Mouse (Mus musculus): ENCODE results near the gene Suz12. TPM values are rescaled to one million over a fixed set of nuclear protein-coding genes. Genes with fewer than 3 reads are reported as not detected.
A peak's percentile ranks its signal among the peaks of the same experiment; 100 is the strongest.
"Not testable (repeated sequence)": the region's sequence is repeated elsewhere in the genome, so short reads cannot be mapped to it uniquely, and the experiment has no call there.

Gene Suz12
- polyA plus RNA-seq, 1 experiment from 2014 or later, result 24.5 TPM

GRCm38 (mm10) chr11:79994271-79994988, 1.5 kb downstream of the Suz12 start:
- H3K9ac ChIP-seq, result peak overlapping the region; percentile 90
- peak overlapping the region; percentile 68 for H3K4me2 ChIP-seq (replicated peaks)
- no peak for ATAC-seq (ENCODE audit: low FRiP score, low read depth)
- no peaks in the 10 kb centered on the region for H3K27me3 ChIP-seq
- peak overlapping the region; percentile 70 for H3K4me3 ChIP-seq
- H3K36me3 ChIP-seq, result peaks cover 21% of the 10 kb centered on the region
- H3K27ac ChIP-seq, result no peak overlapping the region
- H3K4me1 ChIP-seq, result 0 out of 2 replicates have a peak, but pooled peaks cover 3% of the 10 kb centered on the region
- no peaks in the 10 kb centered on the region for H3K9me3 ChIP-seq
- 6% methylated on average over 7 of the region's 7 CpGs for WGBS

DNA sequence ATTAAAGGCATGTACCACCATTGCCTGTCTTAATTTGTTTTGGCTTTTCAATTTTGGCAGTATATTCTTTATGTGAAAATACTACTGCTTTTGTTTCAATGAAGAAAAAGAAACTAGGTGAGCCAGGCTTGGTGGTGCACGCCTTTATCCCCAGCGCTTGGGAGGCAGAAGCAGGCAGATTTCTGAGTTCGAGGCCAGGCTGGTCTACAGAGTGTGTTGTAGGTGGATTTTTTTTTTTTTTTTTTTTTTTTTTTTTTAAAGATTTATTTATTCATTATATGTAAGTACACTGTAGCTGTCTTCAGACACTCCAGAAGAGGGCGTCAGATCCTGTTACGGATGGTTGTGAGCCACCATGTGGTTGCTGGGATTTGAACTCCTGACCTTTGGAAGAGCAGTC, 23.6 kb downstream of the Suz12 start:
- peaks cover 78% of the 10 kb centered on the region for H3K36me3 ChIP-seq
- H3K4me1 ChIP-seq; H3K4me2 ChIP-seq (replicated peaks); ATAC-seq (ENCODE audit: low FRiP score, low read depth); H3K27ac ChIP-seq; H3K9ac ChIP-seq; H3K27me3 ChIP-seq; H3K4me3 ChIP-seq; H3K9me3 ChIP-seq: not testable (repeated sequence)
- over 99% methylated on average over 4 of the region's 5 CpGs for WGBS

DNA sequence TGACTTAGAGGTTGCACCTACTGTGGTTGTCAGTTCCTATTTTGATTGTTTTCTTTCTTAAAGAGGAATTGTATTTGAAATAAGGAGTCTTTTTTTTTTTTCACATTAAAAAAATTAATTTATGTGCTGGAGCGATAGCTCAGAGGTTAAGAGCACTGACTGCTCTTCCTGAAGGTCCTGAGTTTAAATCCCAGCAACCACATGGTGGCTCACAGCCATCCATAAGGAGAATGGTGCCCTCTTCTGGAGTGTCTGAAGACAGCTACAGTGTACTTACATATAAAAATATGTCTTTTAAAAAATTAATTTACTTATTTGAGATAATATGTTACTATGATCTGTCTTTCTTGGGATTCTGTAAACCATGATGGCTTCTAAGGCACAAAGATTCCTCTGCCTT, 26.9 kb downstream of the Suz12 start:
- Histone ChIP-seq H3K27ac (no peak overlapping the region), H3K36me3 (peaks cover 77% of the 10 kb centered on the region), H3K27me3 (no peaks in the 10 kb centered on the region), H3K4me3 (no peak overlapping the region), H3K9ac (no peak overlapping the region), H3K9me3 (no peaks in the 10 kb centered on the region), H3K4me1 (no peaks in the 10 kb centered on the region), H3K4me2 (replicated peaks) (no peak overlapping the region)
- WGBS, result 93% methylated on average over 1 of the region's 1 CpGs
- no peak for ATAC-seq (ENCODE audit: low FRiP score, low read depth)

DNA sequence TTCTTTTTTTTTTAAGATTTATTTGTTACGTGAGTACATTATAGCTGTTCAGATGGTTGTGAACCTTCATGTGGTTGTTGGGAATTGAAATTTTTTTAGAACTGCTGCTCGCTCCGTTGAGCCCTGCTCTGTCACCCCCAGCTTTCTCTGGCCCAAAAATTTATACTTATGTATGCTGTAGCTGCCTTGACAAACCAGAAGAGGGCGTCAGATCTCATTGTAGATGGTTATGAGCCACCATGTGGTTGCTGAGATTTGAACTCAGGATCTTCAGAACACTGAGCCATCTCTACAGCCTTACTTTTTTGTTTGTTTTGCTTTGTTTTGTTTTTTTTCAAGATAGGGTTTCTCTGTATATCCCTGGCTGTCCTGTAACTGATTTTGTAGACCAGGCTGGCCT, 28.4 kb downstream of the Suz12 start:
- Histone ChIP-seq H3K4me1 (no peaks in the 10 kb centered on the region), H3K4me3 (no peak overlapping the region), H3K27ac (no peak overlapping the region), H3K4me2 (replicated peaks) (no peak overlapping the region), H3K9me3 (no peaks in the 10 kb centered on the region), H3K9ac (no peak overlapping the region), H3K36me3 (peaks cover 77% of the 10 kb centered on the region), H3K27me3 (no peaks in the 10 kb centered on the region)
- no peak for ATAC-seq (ENCODE audit: low FRiP score, low read depth)
- WGBS, result 93% methylated on average over 4 of the region's 4 CpGs

DNA sequence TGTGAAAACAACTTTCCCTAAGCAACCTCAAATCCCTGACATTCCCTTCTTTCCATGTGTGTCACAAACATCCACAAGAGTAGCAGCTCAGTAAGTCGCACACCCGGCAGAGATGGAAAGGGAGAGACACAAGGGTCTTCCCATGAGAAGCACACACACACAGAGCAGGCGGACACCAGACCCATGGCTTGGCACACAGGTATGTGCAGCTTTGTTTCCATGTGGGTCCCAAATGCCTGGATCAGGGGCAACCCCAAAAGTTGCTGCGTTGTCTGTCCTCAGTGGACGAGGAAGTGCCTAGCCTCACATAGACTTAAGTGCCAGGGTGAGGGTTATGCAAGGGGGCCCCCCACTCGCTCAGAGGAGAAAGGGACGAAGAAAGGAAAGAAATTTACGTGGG, 44.6 kb downstream of the Suz12 start:
- Histone ChIP-seq H3K27me3 (no peaks in the 10 kb centered on the region), H3K4me2 (replicated peaks) (no peak overlapping the region), H3K9ac (no peak overlapping the region), H3K36me3 (peaks cover 25% of the 10 kb centered on the region), H3K4me1 (no peaks in the 10 kb centered on the region), H3K4me3 (no peak overlapping the region), H3K9me3 (no peaks in the 10 kb centered on the region), H3K27ac (no peak overlapping the region)
- ATAC-seq (ENCODE audit: low FRiP score, low read depth), result no peak
- WGBS, result 66% methylated on average over 8 of the region's 8 CpGs

GRCm38 (mm10) chr11:80042615-80043418, 49.9 kb downstream of the Suz12 start:
- 57% methylated on average over 10 of the region's 10 CpGs for WGBS
- Histone ChIP-seq H3K9ac (no peak overlapping the region), H3K27ac (no peak overlapping the region), H3K4me2 (replicated peaks) (no peak overlapping the region), H3K27me3 (no peaks in the 10 kb centered on the region), H3K4me1 (no peaks in the 10 kb centered on the region), H3K36me3 (peaks cover 16% of the 10 kb centered on the region), H3K4me3 (no peak overlapping the region), H3K9me3 (no peaks in the 10 kb centered on the region)
- ATAC-seq (ENCODE audit: low FRiP score, low read depth), result no peak

DNA sequence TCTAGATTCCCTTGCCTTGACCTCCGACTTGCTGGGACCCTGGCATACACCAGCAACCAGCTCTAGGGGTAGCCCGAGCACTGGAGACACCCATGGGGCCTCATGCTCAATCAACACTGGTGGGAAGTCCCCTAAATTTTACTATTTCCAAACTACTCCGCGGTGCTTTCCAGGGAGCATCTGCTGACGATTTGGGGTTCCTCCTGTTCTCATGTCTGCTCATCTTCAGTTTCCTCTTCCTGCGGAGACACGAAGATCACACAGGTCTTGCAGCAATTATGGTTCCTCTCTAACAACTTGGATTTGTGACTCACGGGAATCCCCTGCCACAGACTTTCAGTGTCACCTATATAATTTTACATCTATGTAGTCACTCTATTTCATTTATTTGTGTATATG, 50.5 kb downstream of the Suz12 start:
- ATAC-seq (ENCODE audit: low FRiP score, low read depth), result no peak
- H3K9ac ChIP-seq, result no peak overlapping the region
- H3K4me2 ChIP-seq (replicated peaks), result no peak overlapping the region
- no peaks in the 10 kb centered on the region for H3K4me1 ChIP-seq
- H3K4me3 ChIP-seq, result no peak overlapping the region
- 86% methylated on average over 8 of the region's 8 CpGs for WGBS
- H3K9me3 ChIP-seq, result no peaks in the 10 kb centered on the region
- no peak overlapping the region for H3K27ac ChIP-seq
- H3K27me3 ChIP-seq, result no peaks in the 10 kb centered on the region
- H3K36me3 ChIP-seq, result peaks cover 21% of the 10 kb centered on the region

DNA sequence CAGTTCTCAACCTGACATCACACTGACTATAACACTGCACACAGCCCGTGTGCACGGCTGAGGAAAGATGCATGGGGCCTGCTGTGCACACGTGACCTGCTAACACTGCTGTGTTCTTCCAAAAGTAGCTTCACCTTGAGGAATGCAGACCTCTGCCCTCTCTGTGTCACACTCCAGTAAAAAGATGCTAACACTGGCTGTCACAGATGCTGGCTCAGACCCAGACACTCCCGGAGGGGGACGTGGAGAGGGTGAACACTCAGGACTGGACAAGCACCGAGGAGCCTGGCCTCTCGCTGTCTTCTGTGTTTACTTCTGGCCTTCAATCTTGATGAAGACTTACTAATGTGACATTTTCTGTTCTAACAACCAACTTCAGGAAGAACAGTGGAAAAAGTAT, 54.0 kb downstream of the Suz12 start:
- H3K9me3 ChIP-seq, result no peaks in the 10 kb centered on the region
- 89% methylated on average over 7 of the region's 7 CpGs for WGBS
- ATAC-seq (ENCODE audit: low FRiP score, low read depth), result no peak
- H3K4me1 ChIP-seq, result peaks cover 12% of the 10 kb centered on the region
- no peaks in the 10 kb centered on the region for H3K27me3 ChIP-seq
- H3K4me3 ChIP-seq, result no peak overlapping the region
- no peak overlapping the region for H3K27ac ChIP-seq
- no peak overlapping the region for H3K9ac ChIP-seq
- peaks cover 37% of the 10 kb centered on the region for H3K36me3 ChIP-seq
- no peak overlapping the region for H3K4me2 ChIP-seq (replicated peaks)

DNA sequence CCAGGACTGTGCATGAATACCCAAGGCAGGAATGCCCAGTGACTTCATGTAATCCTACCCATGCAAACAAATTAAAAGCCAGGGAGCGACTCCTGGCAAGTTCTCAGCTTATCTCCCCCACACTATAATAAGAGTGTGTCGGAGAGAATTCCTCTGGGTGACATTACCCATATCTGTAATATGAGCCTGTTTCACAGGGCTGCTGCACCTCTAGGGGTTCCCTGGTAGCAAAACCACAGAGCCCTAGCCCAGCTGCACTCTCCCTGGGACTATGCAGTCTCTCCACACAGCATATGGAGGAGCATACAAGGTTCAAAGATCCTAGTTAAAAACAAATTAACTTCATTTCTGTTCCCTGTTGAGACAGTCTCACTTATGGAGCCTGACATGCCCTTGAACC, 57.2 kb downstream of the Suz12 start:
- WGBS, result 23% methylated on average over 2 of the region's 2 CpGs

DNA sequence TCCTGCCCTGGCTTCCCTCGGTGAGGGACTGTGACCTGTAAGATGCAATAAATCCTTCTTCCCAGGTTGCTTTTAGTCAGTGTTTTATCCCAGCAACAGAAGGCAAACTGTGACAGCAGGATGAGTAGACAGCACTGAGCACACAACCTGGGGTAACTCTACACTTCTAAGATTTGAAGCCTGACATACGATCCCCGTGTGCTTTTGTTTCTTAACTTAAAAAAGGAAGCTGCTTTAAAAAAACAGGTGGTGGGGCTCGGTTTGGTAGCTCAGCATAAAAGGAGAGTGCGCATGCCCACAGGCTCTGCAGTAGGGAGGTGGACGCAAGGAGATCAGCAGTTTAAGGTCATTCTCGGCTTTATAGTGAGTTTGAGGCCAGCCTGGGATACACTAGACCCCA, 59.5 kb downstream of the Suz12 start:
- H3K9me3 ChIP-seq, result no peaks in the 10 kb centered on the region
- no peaks in the 10 kb centered on the region for H3K27me3 ChIP-seq
- H3K9ac ChIP-seq, result no peak overlapping the region
- H3K4me2 ChIP-seq (replicated peaks), result no peak overlapping the region
- H3K36me3 ChIP-seq, result peaks cover 62% of the 10 kb centered on the region
- H3K27ac ChIP-seq, result no peak overlapping the region
- ATAC-seq (ENCODE audit: low FRiP score, low read depth), result no peak
- peaks cover 12% of the 10 kb centered on the region for H3K4me1 ChIP-seq
- H3K4me3 ChIP-seq, result no peak overlapping the region
- WGBS, result 60% methylated on average over 7 of the region's 7 CpGs

More for the DNA sequence above, 57.2 kb downstream of the Suz12 start:
- H3K4me1 ChIP-seq, result peaks cover 12% of the 10 kb centered on the region
- H3K4me3 ChIP-seq, result no peak overlapping the region
- H3K27me3 ChIP-seq, result no peaks in the 10 kb centered on the region
- no peak overlapping the region for H3K4me2 ChIP-seq (replicated peaks)
- H3K9ac ChIP-seq, result no peak overlapping the region
- no peak overlapping the region for H3K27ac ChIP-seq
- ATAC-seq (ENCODE audit: low FRiP score, low read depth), result no peak; the same call in 1 of the 2 replicates
- H3K36me3 ChIP-seq, result peaks cover 52% of the 10 kb centered on the region
- H3K9me3 ChIP-seq, result no peaks in the 10 kb centered on the region

DNA sequence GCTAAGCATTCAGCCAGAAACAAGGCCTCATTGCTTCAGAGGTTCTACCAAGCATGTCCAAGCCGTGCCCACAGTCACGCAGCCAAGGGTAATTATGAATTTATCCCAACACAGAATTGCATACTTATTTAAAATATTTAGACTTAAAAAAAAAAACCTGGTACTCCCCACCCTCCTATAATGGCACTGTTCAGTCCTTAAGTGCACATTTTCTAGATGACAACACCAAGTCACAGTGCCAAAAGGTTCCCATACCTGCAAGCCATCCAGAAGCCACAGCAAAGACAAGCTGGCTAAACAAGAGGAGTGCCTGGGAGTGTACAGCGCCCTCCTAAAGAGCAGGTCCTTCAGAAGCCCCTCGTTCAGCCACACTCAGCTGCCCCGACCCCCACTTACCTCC, 60.3 kb downstream of the Suz12 start:
- 90% methylated on average over 5 of the region's 5 CpGs for WGBS
- no peaks in the 10 kb centered on the region for H3K9me3 ChIP-seq
- H3K36me3 ChIP-seq, result peaks cover 63% of the 10 kb centered on the region
- no peak overlapping the region for H3K4me2 ChIP-seq (replicated peaks)
- peaks cover 12% of the 10 kb centered on the region for H3K4me1 ChIP-seq
- no peak overlapping the region for H3K27ac ChIP-seq
- no peak overlapping the region for H3K4me3 ChIP-seq
- no peak for ATAC-seq (ENCODE audit: low FRiP score, low read depth)
- no peaks in the 10 kb centered on the region for H3K27me3 ChIP-seq
- H3K9ac ChIP-seq, result no peak overlapping the region

DNA sequence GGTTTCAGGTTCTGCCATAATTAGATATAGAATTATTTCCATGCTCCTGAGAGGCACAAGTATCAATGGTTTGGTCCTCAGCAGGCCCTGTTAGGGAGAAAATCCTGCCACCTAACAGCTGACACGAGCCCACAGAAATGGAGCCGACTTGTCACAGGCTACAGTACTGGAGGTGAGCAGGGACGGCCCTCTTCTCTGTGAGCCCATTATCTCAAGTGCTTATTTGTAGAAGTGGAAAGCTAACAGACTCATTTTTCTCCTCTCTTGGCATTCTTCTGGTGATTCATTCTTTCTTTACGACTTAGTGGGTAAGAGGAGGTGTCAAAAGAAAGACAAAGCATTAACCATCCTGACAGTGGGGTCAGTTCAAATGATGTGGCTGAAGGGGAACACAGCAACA, 61.8 kb downstream of the Suz12 start:
- peaks cover 63% of the 10 kb centered on the region for H3K36me3 ChIP-seq
- no peak for ATAC-seq (ENCODE audit: low FRiP score, low read depth)
- no peak overlapping the region for H3K4me2 ChIP-seq (replicated peaks)
- no peak overlapping the region for H3K27ac ChIP-seq
- no peaks in the 10 kb centered on the region for H3K9me3 ChIP-seq
- H3K4me1 ChIP-seq, result peaks cover 12% of the 10 kb centered on the region
- no peak overlapping the region for H3K4me3 ChIP-seq
- WGBS, result 77% methylated on average over 4 of the region's 4 CpGs
- H3K27me3 ChIP-seq, result no peaks in the 10 kb centered on the region
- H3K9ac ChIP-seq, result no peak overlapping the region

Data from limb, embryonic 13.5 days (tissue).